Mouse (Mus musculus) forebrain, embryonic 10.5 days (tissue): ENCODE measurements at regions not wholly inside any gene's neighbourhood (a gene's known extent, or its start where the extent isn't known, plus 50 kb on each side); places are given as distances from the start of the nearest gene placed in this dataset.

Experiments
- DNase-seq: peaks from one replicate; pipeline ENCODE4 v3.0.0-alpha.2; 2017; ENCODE audit warnings: low spot score; ENCODE audit errors: extremely low spot score
- H3K27ac ChIP-seq: fragments of 300-500 bp; sonication (generic); 2 replicates; pipeline ENCODE4 v1.5.1; 2016; ENCODE audit warnings: mild to moderate bottlenecking
- H3K27me3 ChIP-seq: fragments of 300-500 bp; sonication (generic); 2 replicates; pipeline ENCODE4 v1.6.1; 2016; ENCODE audit warnings: mild to moderate bottlenecking; ENCODE audit not compliant: poor library complexity, severe bottlenecking
- H3K36me3 ChIP-seq: fragments of 300-500 bp; sonication (generic); replicated peaks from 2 replicates; pipeline ENCODE4 v1.6.1; 2016; ENCODE audit warnings: mild to moderate bottlenecking, moderate library complexity
- H3K4me1 ChIP-seq: fragments of 300-500 bp; sonication (generic); 2 replicates; pipeline ENCODE4 v1.6.1; 2016
- H3K4me3 ChIP-seq: fragments of 300-500 bp; sonication (generic); 2 replicates; pipeline ENCODE4 v1.5.1; 2016; ENCODE audit warnings: mild to moderate bottlenecking, moderate library complexity
- H3K9me3 ChIP-seq: fragments of 300-500 bp; sonication (generic); 2 replicates; pipeline ENCODE4 v1.6.1; 2016; ENCODE audit warnings: mild to moderate bottlenecking, moderate library complexity
- WGBS: fragments of 180-500 bp; shearing (Covaris S2); methylation state at CpG from one replicate; pipeline ENCODE4 v1.1.7; 2016; 5-methylcytosine and 5-hydroxymethylcytosine counted together

DNA sequence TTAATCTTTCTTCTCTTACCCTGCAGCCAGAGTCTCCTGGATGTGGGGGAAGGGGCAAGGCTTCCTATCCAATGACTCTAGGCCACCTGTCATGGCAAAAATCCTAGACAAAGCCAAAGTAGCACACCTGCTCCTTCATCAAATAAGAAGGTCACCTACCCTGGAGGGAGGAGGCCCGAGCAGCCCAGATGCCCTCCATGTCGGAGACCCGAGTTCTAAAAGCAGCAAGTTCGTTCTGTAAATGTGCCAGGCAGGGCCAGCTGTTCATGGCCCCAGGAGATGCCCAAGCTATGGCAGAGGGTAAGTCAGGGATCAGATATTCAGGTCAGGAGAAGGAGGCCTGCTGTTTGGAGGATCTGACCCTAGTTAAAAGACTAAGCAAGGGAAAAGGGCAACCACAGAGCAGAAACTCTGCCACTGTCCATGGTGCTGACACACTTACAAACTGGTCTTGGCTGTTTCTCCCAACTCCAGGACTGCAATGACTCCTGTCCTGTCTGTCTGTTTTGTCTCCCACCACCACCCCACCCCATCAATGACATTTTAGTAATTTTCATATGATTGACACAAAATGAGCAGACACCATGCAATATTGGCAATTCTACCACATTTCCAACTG, 125.9 kb downstream of the Tmem132e start:
- H3K4me1 ChIP-seq, result peaks cover 9% of the 10 kb centered on the region
- peaks cover 9% of the 10 kb centered on the region; the same call in 1 of the 2 replicates for H3K27me3 ChIP-seq
- no peaks in the 10 kb centered on the region for H3K9me3 ChIP-seq
- WGBS, result 86% methylated on average over 4 of the region's 4 CpGs
- no peak overlapping the region for H3K27ac ChIP-seq
- H3K36me3 ChIP-seq, result no peaks in the 10 kb centered on the region
- no peak overlapping the region for H3K4me3 ChIP-seq
- peak; percentile 35 for DNase-seq

DNA sequence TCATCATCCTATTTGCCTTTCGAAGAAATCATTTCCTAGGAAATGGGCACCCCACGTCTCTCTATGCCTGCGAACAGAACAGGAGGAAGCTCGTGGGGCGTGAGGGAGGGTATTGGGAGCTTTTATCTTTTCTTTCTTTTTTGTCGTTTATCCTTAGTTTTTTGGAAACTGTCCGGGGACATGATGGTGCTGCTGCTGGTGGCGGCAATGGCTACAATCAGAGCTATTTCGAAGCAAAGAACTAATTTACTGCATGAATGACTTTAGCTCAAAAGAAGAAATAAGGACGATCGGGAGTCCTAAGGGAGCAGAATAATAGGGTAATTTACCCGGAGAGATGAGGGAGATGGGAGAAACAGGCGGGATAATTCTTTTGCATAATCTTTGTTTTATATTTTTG, 119.9 kb downstream of the Tmem132e start:
- WGBS, result 15% methylated on average over 13 of the region's 13 CpGs

More for the DNA sequence above, 119.9 kb downstream of the Tmem132e start:
- H3K4me3 ChIP-seq, result peak overlapping the region; percentile 33
- no peak overlapping the region for H3K27ac ChIP-seq
- H3K36me3 ChIP-seq, result no peaks in the 10 kb centered on the region
- no peak for DNase-seq
- H3K27me3 ChIP-seq, result peaks cover 23% of the 10 kb centered on the region
- no peaks in the 10 kb centered on the region for H3K9me3 ChIP-seq
- peaks cover 14% of the 10 kb centered on the region for H3K4me1 ChIP-seq
